ENCODE assay signal across 13 mouse cellular contexts in the genomic region with DNA sequence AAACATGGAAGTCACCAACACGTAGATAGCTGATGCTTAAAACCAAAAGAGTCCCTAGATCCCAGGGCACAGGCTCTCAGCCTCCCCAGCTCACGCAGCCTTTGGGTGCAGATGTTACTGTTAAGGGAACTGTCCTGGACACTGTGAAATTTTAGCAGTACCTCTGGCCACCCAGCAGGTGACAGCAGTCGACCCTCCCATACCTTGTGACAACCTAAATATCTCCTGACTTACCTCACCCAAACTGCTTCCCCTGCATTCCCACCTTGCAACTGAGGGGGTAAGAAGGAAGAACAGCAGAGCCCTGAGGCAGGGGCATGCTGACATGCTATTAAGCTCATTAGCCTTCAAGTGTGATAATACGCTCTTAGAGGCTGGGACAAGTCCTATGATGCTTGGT. TPM values are rescaled to one million over a fixed set of nuclear protein-coding genes. Genes with fewer than 3 reads are reported as not detected.
DNase-seq lines count a peak whose midpoint lies in the region; TF ChIP-seq lines count a peak whose summit lies in the region.
"Had no signal": no experiment of that assay in that cellular context is flagged by ENCODE, and none has a peak within 500 bp of the region (broad histone marks: within the 10 kb centered on the region; RNA-seq: fewer than 3 reads in every experiment).

No protein-coding gene starts in this region.

- H3K4me3 ChIP-seq in layer of hippocampus, adult 2 months, result no peak overlapping the region
- H3K4me3 ChIP-seq in testis, adult 2 months (ENCODE audit: control insufficient read depth, low read depth, low read length), result no peak overlapping the region

- TF ChIP-seq POLR2A in testis, adult 2 months (IDR thresholded peaks at IDR 0.05; ENCODE audit: control insufficient read depth, low read depth, low read length), result no peak

- peak; percentile 17 for DNase-seq in embryo, embryonic 10.5 days (ENCODE audit: low spot score)
- DNase-seq in embryo, embryonic 9.5 days (ENCODE audit: extremely low spot score), result no peak
- DNase-seq in layer of hippocampus, adult 2 months (ENCODE audit: low spot score in 2 of 2), result no peak
- no peak for DNase-seq in layer of hippocampus, postnatal 25 days (ENCODE audit: extremely low spot score in 1 of 2, low spot score in 1 of 2)
- DNase-seq in testis, postnatal 14 days (ENCODE audit: low spot score), result no peak
- no peak for DNase-seq in adrenal gland, postnatal 4 days (ENCODE audit: low spot score in 2 of 2)
- DNase-seq in neural tube, embryonic 10.5 days (ENCODE audit: extremely low spot score, low spot score), result no peak
- DNase-seq: B cell, adult 2 months had no signal

- H3K4me1 ChIP-seq in testis, adult 2 months (ENCODE audit: control insufficient read depth, insufficient read depth, low read length), result no peaks in the 10 kb centered on the region; the same call in 1 of the 2 replicates

- peak; percentile 55 for TF ChIP-seq CTCF in layer of hippocampus, adult 2 months (conservative IDR thresholded peaks at IDR 0.05)
- TF ChIP-seq CTCF in testis, adult 2 months (IDR thresholded peaks at IDR 0.05; ENCODE audit: control insufficient read depth, insufficient read depth, insufficient replicate concordance, low read depth, low read length), result 0 out of 2 replicates have a peak, but pooled peaks have one; percentile 9

- no peaks in the 10 kb centered on the region for H3K27me3 ChIP-seq in testis, adult 2 months (ENCODE audit: control insufficient read depth, insufficient read depth, low read length)

- H3K27ac ChIP-seq in layer of hippocampus, adult 2 months, result no peak overlapping the region
- no peak overlapping the region for H3K27ac ChIP-seq in testis, adult 2 months (ENCODE audit: control insufficient read depth, insufficient read depth, low read depth, low read length)

- no peaks in the 10 kb centered on the region for H3K36me3 ChIP-seq in testis, adult 2 months (ENCODE audit: control insufficient read depth, insufficient read depth, low read length)

RNA-seq across cellular contexts. Expression of a gene that starts 1.6 kb away (rescaled TPM):
- not detected for total RNA-seq in layer of hippocampus, adult 2 months (2021)
- not detected for total RNA-seq in layer of hippocampus, postnatal 25 days (2021)
- 0.46 TPM in 1 of 2 replicates, not detected in the other for polyA plus RNA-seq in testis, adult 2 months (2012; rRNA removed)
- total RNA-seq in adrenal gland, postnatal 4 days (2021), result 1 to 10 TPM in 1 of 2 experiments, under 1 TPM in 1; 0.76 to 2.0 TPM
- polyA plus RNA-seq: forebrain, embryonic 14.5 days; hindbrain, embryonic 16.5 days; limb, embryonic 11.5 days had no signal

RNA-seq across cellular contexts. Expression of a gene that starts 10.4 kb away (rescaled TPM):
- not detected for total RNA-seq in layer of hippocampus, adult 2 months (2021)
- not detected for total RNA-seq in layer of hippocampus, postnatal 25 days (2021)
- 0.44 TPM in 1 of 2 replicates, not detected in the other for polyA plus RNA-seq in testis, adult 2 months (2012; rRNA removed)
- total RNA-seq in adrenal gland, postnatal 4 days (2021), result not detected
- polyA plus RNA-seq: forebrain, embryonic 14.5 days; hindbrain, embryonic 16.5 days; large intestine, adult 2 months; limb, embryonic 11.5 days had no signal

RNA-seq across cellular contexts. Expression of a gene that starts 39.1 kb away (rescaled TPM):
- not detected for total RNA-seq in layer of hippocampus, adult 2 months (2021)
- total RNA-seq in layer of hippocampus, postnatal 25 days (2021), result not detected
- 0.90 and 2.6 TPM in 2 replicates for polyA plus RNA-seq in testis, adult 2 months (2012; rRNA removed)
- total RNA-seq in adrenal gland, postnatal 4 days (2021), result 10 to 100 TPM in 1 of 2 experiments, 1 to 10 TPM in 1; 2.0 to 17.3 TPM
- polyA plus RNA-seq: forebrain, embryonic 14.5 days; limb, embryonic 11.5 days had no signal

RNA-seq across cellular contexts. Expression of a gene that starts 52.1 kb away (rescaled TPM):
- 1 to 10 TPM; 1.1 to 1.6 TPM for total RNA-seq in layer of hippocampus, adult 2 months (2021)
- 1 to 10 TPM; 1.8 to 2.7 TPM for total RNA-seq in layer of hippocampus, postnatal 25 days (2021)
- 32.1 and 33.7 TPM in 2 replicates for polyA plus RNA-seq in testis, adult 2 months (2012; rRNA removed)
- total RNA-seq in adrenal gland, postnatal 4 days (2021), result 10 to 100 TPM in 1 of 2 experiments, 1 to 10 TPM in 1; 8.1 to 12.1 TPM
